17 mouse cellular contexts compared by ENCODE assay signal in the genomic region with DNA sequence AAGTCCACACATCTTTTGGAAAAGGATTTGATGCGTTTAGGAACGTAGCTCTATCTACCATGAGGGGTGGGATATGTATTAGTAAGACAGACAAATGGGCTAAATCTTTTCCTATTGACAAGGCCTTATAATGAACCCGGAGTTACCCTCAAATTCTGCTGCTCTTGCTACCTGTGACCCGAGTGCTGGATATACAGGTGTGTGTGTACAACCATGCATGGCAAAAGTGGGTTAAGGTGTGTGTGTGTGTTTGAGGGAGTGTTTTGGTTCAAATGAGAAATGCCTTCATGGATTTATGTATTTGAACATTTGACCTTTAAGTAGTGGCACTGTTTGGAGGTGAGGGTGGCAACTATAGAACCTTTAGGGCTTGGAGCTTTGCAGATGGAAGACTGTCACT.
"Had no signal": no experiment of that assay in that cellular context is flagged by ENCODE, and none has a peak within 500 bp of the region (broad histone marks: within the 10 kb centered on the region; RNA-seq: fewer than 3 reads in every experiment).

No protein-coding gene starts in this region.

- H3K4me2 ChIP-seq: neural tube, embryonic 12.5 days; neural tube, embryonic 13.5 days; neural tube, embryonic 15.5 days; stomach, embryonic 15.5 days had no signal

- DNase-seq: retina, postnatal 1 day; right cerebral cortex, adult 18-20 months; right cerebral cortex, postnatal 14 days; right cerebral cortex, postnatal 25 days; right cerebral cortex, postnatal 4 days; spleen, adult 18-20 months; thymus, adult 18-20 months; thymus, adult 2 months; thymus, postnatal 14 days; thymus, postnatal 25 days; thymus, postnatal 36 days; thymus, postnatal 4 days had no signal

- H3K9ac ChIP-seq: neural tube, embryonic 12.5 days; neural tube, embryonic 13.5 days; neural tube, embryonic 15.5 days; stomach, embryonic 15.5 days had no signal

- H3K4me3 ChIP-seq: neural tube, embryonic 12.5 days; neural tube, embryonic 13.5 days; neural tube, embryonic 15.5 days; stomach, embryonic 15.5 days had no signal

- H3K27ac ChIP-seq: neural tube, embryonic 12.5 days; neural tube, embryonic 13.5 days; neural tube, embryonic 15.5 days; stomach, embryonic 15.5 days; stomach, postnatal 0 days had no signal

- H3K27me3 ChIP-seq: neural tube, embryonic 12.5 days; neural tube, embryonic 13.5 days; neural tube, embryonic 15.5 days; stomach, embryonic 15.5 days had no signal

- H3K9me3 ChIP-seq: neural tube, embryonic 12.5 days; neural tube, embryonic 13.5 days; neural tube, embryonic 15.5 days; stomach, embryonic 15.5 days had no signal

- H3K4me1 ChIP-seq: neural tube, embryonic 12.5 days; neural tube, embryonic 13.5 days; neural tube, embryonic 15.5 days; stomach, embryonic 15.5 days had no signal
